Mouse (Mus musculus): Measurements from ENCODE around the gene Fam102a.

- TF ChIP-seq ZNF384 (IDR thresholded peaks at IDR 0.05; ENCODE audit: low read depth, low read length) (no peak), CHD2 (IDR thresholded peaks at IDR 0.05; ENCODE audit: low read depth, low read length) (no peak), ZC3H11A (IDR thresholded peaks at IDR 0.05; ENCODE audit: borderline replicate concordance, low read depth, low read length) (no peak)
These were observed 61.6 kb downstream of the Fam102a start for GRCm38 (mm10) chr2:32596725-32597124.
